Mouse (Mus musculus): ENCODE measurements around the gene Klf1. TPM values are rescaled to one million over a fixed set of nuclear protein-coding genes. Genes with fewer than 3 reads are reported as not detected.
A peak's percentile ranks its signal among the peaks of the same experiment; 100 is the strongest.
"Not testable (repeated sequence)": the region's sequence is repeated elsewhere in the genome, so short reads cannot be mapped to it uniquely, and the experiment has no call there.

The Klf1 gene
- polyA plus RNA-seq, 1 experiment from 2014 or later, result 1.8 TPM

GRCm38 (mm10) chr8:84902920-84903661, 1.4 kb downstream of the Klf1 start:
- ATAC-seq (replicated peaks; ENCODE audit: low FRiP score, low TSS enrichment, low read depth) (peak; percentile 89), DNase-seq (ENCODE audit: low spot score) (peak; percentile 94)
- Histone ChIP-seq H3K4me3 (ENCODE audit: low read depth, low read length) (peak overlapping the region; percentile 62), H3K4me2 (ENCODE audit: low read length) (peak overlapping the region; percentile 99), H3K9me3 (ENCODE audit: control insufficient read depth, low read length) (no peaks in the 10 kb centered on the region), H3K27ac (ENCODE audit: low read depth) (peak overlapping the region; percentile 73), H3K36me3 (ENCODE audit: control insufficient read depth, insufficient read depth, low read length) (no peaks in the 10 kb centered on the region), H3K27me3 (replicated peaks; ENCODE audit: control insufficient read depth, insufficient read depth, low read length) (no peaks in the 10 kb centered on the region), H3K4me1 (replicated peaks; ENCODE audit: control insufficient read depth, insufficient read depth, low read length) (0 out of 2 replicates have a peak, but pooled peaks cover 4% of the 10 kb centered on the region), H3K9ac (ENCODE audit: low read length) (peak overlapping the region; percentile 81)
- WGBS, result under 1% methylated on average over 68 of the region's 68 CpGs

- Histone ChIP-seq H3K27ac (ENCODE audit: low read depth) (no peak overlapping the region), H3K9ac (ENCODE audit: low read length) (no peak overlapping the region), H3K9me3 (ENCODE audit: control insufficient read depth, low read length) (no peaks in the 10 kb centered on the region), H3K4me2 (ENCODE audit: low read length) (no peak overlapping the region), H3K27me3 (replicated peaks; ENCODE audit: control insufficient read depth, insufficient read depth, low read length) (0 out of 2 replicates have a peak, but pooled peaks cover 2% of the 10 kb centered on the region), H3K4me1 (replicated peaks; ENCODE audit: control insufficient read depth, insufficient read depth, low read length) (peaks cover 9% of the 10 kb centered on the region; the same call in 1 of the 2 replicates), H3K36me3 (ENCODE audit: control insufficient read depth, insufficient read depth, low read length) (no peaks in the 10 kb centered on the region), H3K4me3 (ENCODE audit: low read depth, low read length) (no peak overlapping the region)
- ATAC-seq (replicated peaks; ENCODE audit: low FRiP score, low TSS enrichment, low read depth), result no peak
- no peak for DNase-seq (ENCODE audit: low spot score)
- WGBS, result 92% methylated on average over 7 of the region's 7 CpGs
These were observed 2.6 kb downstream of the Klf1 start for GRCm38 (mm10) chr8:84904351-84904750.

DNA sequence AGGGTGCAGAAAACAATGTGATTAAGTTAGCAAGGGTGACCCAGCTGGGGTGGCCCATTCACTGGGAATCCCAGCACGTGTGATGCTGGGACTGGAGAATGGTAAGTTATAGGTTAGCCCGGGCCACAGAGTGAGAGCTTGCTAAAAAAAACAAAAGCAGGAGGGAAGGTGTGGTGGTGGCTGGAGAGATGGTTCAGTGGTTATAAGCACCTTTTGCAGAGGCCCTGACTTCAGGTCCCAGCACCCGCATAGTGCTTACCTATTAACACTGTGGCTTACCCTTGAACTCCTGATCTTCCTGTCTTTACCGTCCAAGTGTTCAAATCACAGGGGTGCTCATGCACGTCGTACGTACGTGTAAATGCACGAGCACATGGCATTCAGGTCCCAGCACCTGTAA, 5.3 kb downstream of the Klf1 start:
- Histone ChIP-seq H3K9me3 (ENCODE audit: control insufficient read depth, low read length) (no peaks in the 10 kb centered on the region), H3K27me3 (replicated peaks; ENCODE audit: control insufficient read depth, insufficient read depth, low read length) (peaks cover 28% of the 10 kb centered on the region), H3K4me3 (ENCODE audit: low read depth, low read length) (no peak overlapping the region), H3K36me3 (ENCODE audit: control insufficient read depth, insufficient read depth, low read length) (no peaks in the 10 kb centered on the region), H3K27ac (ENCODE audit: low read depth) (no peak overlapping the region), H3K4me2 (ENCODE audit: low read length) (no peak overlapping the region), H3K9ac (ENCODE audit: low read length) (no peak overlapping the region), H3K4me1 (replicated peaks; ENCODE audit: control insufficient read depth, insufficient read depth, low read length) (peaks cover 9% of the 10 kb centered on the region; the same call in 1 of the 2 replicates)
- WGBS, result 92% methylated on average over 9 of the region's 9 CpGs
- ATAC-seq (replicated peaks; ENCODE audit: low FRiP score, low TSS enrichment, low read depth), result no peak
- no peak for DNase-seq (ENCODE audit: low spot score)

DNA sequence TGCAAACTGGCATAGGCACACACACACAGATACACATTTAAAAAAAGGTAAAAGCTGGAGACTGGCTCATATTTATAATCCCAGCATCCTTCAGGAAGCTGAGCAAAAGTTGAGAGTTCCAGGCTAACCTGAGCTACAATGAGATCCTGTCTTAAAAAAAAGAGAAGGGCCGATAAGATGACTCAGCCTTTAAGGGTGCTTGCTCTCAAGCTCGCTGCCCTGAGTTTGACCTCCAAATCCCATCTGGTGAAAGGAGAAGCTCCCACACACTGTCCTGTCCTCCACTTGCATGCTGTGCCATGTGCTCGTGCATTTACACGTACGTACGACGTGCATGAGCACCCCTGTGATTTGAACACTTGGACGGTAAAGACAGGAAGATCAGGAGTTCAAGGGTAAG, 5.8 kb downstream of the Klf1 start:
- no peak overlapping the region for H3K4me3 ChIP-seq (ENCODE audit: low read depth, low read length)
- no peak overlapping the region for H3K9ac ChIP-seq (ENCODE audit: low read length)
- H3K9me3 ChIP-seq (ENCODE audit: control insufficient read depth, low read length), result no peaks in the 10 kb centered on the region
- DNase-seq (ENCODE audit: low spot score) (no peak), ATAC-seq (replicated peaks; ENCODE audit: low FRiP score, low TSS enrichment, low read depth) (no peak)
- H3K36me3 ChIP-seq (ENCODE audit: control insufficient read depth, insufficient read depth, low read length), result no peaks in the 10 kb centered on the region
- peaks cover 7% of the 10 kb centered on the region; the same call in 1 of the 2 replicates for H3K4me1 ChIP-seq (replicated peaks; ENCODE audit: control insufficient read depth, insufficient read depth, low read length)
- WGBS, result 79% methylated on average over 8 of the region's 8 CpGs
- no peak overlapping the region for H3K27ac ChIP-seq (ENCODE audit: low read depth)
- no peak overlapping the region for H3K4me2 ChIP-seq (ENCODE audit: low read length)
- H3K27me3 ChIP-seq (replicated peaks; ENCODE audit: control insufficient read depth, insufficient read depth, low read length), result peaks cover 33% of the 10 kb centered on the region

GRCm38 (mm10) chr8:84907979-84908378, 6.3 kb downstream of the Klf1 start:
- Histone ChIP-seq H3K9ac (ENCODE audit: low read length) (0 out of 2 replicates have a peak overlapping the region, but pooled peaks have one; percentile 20), H3K27me3 (replicated peaks; ENCODE audit: control insufficient read depth, insufficient read depth, low read length) (peaks cover 37% of the 10 kb centered on the region), H3K4me2 (ENCODE audit: low read length) (peak overlapping the region; percentile 85), H3K4me3 (ENCODE audit: low read depth, low read length) (peak overlapping the region; percentile 56)
- not testable (repeated sequence) for DNase-seq (ENCODE audit: low spot score); H3K4me1 ChIP-seq (replicated peaks; ENCODE audit: control insufficient read depth, insufficient read depth, low read length); H3K27ac ChIP-seq (ENCODE audit: low read depth); H3K9me3 ChIP-seq (ENCODE audit: control insufficient read depth, low read length); H3K36me3 ChIP-seq (ENCODE audit: control insufficient read depth, insufficient read depth, low read length); ATAC-seq (replicated peaks; ENCODE audit: low FRiP score, low TSS enrichment, low read depth)
- WGBS, result 26% methylated on average over 6 of the region's 7 CpGs

- H3K27me3 ChIP-seq (replicated peaks; ENCODE audit: control insufficient read depth, insufficient read depth, low read length), result peaks cover 43% of the 10 kb centered on the region
- ATAC-seq (replicated peaks; ENCODE audit: low FRiP score, low TSS enrichment, low read depth) (peak; percentile 88), DNase-seq (ENCODE audit: low spot score) (peak; percentile 93)
- peak within 1 kb of the TSS; percentile 59 for H3K9ac ChIP-seq (ENCODE audit: low read length)
- 1% methylated on average over 45 of the region's 45 CpGs for WGBS
- H3K27ac ChIP-seq (ENCODE audit: low read depth), result no peak within 1 kb of the TSS
- no peaks in the 10 kb centered on the region for H3K36me3 ChIP-seq (ENCODE audit: control insufficient read depth, insufficient read depth, low read length)
- peak within 1 kb of the TSS; percentile 85 for H3K4me2 ChIP-seq (ENCODE audit: low read length)
- no peaks in the 10 kb centered on the region for H3K9me3 ChIP-seq (ENCODE audit: control insufficient read depth, low read length)
- H3K4me1 ChIP-seq (replicated peaks; ENCODE audit: control insufficient read depth, insufficient read depth, low read length), result peaks cover 8% of the 10 kb centered on the region; the same call in 1 of the 2 replicates
- H3K4me3 ChIP-seq (ENCODE audit: low read depth, low read length), result peak within 1 kb of the TSS; percentile 56
These were observed 6.9 kb downstream of the Klf1 start, which contains the start of gene Dnase2a for GRCm38 (mm10) chr8:84908421-84909161. TSS of gene Dnase2a (plus strand) at chr8:84908560.

DNA sequence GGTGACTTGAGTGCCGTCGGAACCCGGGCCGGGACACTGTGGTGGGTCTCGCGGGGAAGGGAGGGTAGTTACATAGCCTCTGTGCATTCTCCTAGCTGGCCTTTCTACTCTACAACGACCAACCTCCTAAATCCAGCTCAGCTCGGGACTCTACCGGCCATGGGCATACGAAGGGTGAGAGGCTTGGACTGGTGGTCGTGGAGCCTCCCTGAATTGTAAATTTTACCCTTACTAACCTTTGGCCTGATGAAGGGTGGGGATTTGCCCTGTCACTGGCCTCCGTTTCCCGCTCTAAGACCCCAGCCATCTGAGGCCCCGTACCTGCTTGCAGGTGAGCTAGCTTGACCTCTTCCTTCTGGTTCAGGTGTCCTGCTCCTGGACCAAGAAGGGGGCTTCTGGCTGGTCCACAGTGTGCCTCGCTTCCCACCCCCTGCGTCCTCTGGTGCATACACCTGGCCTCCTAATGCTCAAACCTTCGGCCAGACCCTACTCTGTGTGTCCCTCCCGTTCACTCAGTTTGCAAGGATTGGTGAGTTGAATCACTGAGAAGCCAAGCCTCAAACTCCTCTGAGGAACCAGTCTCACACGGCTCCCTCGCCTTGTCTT, 7.5 kb downstream of the Klf1 start:
- no peak for DNase-seq (ENCODE audit: low spot score)
- WGBS, result 54% methylated on average over 20 of the region's 20 CpGs
- Histone ChIP-seq H3K4me1 (replicated peaks; ENCODE audit: control insufficient read depth, insufficient read depth, low read length) (peaks cover 8% of the 10 kb centered on the region; the same call in 1 of the 2 replicates), H3K9ac (ENCODE audit: low read length) (peak overlapping the region; percentile 59), H3K27ac (ENCODE audit: low read depth) (no peak overlapping the region), H3K9me3 (ENCODE audit: control insufficient read depth, low read length) (no peaks in the 10 kb centered on the region), H3K36me3 (ENCODE audit: control insufficient read depth, insufficient read depth, low read length) (no peaks in the 10 kb centered on the region), H3K27me3 (replicated peaks; ENCODE audit: control insufficient read depth, insufficient read depth, low read length) (peaks cover 48% of the 10 kb centered on the region), H3K4me3 (ENCODE audit: low read depth, low read length) (peak overlapping the region; percentile 56), H3K4me2 (ENCODE audit: low read length) (peak overlapping the region; percentile 85)
- ATAC-seq (replicated peaks; ENCODE audit: low FRiP score, low TSS enrichment, low read depth), result no peak

- H3K4me2 ChIP-seq (ENCODE audit: low read length), result no peak overlapping the region
- no peak for DNase-seq (ENCODE audit: low spot score)
- WGBS, result 73% methylated on average over 5 of the region's 5 CpGs
These were observed 8.2 kb downstream of the Klf1 start for GRCm38 (mm10) chr8:84909949-84910348.

More at GRCm38 (mm10) chr8:84909949-84910348, 8.2 kb downstream of the Klf1 start:
- Histone ChIP-seq H3K36me3 (ENCODE audit: control insufficient read depth, insufficient read depth, low read length) (no peaks in the 10 kb centered on the region), H3K27me3 (replicated peaks; ENCODE audit: control insufficient read depth, insufficient read depth, low read length) (peaks cover 49% of the 10 kb centered on the region), H3K27ac (ENCODE audit: low read depth) (no peak overlapping the region), H3K4me3 (ENCODE audit: low read depth, low read length) (no peak overlapping the region), H3K9me3 (ENCODE audit: control insufficient read depth, low read length) (no peaks in the 10 kb centered on the region), H3K4me1 (replicated peaks; ENCODE audit: control insufficient read depth, insufficient read depth, low read length) (peaks cover 8% of the 10 kb centered on the region; the same call in 1 of the 2 replicates), H3K9ac (ENCODE audit: low read length) (no peak overlapping the region)
- no peak for ATAC-seq (replicated peaks; ENCODE audit: low FRiP score, low TSS enrichment, low read depth)

Data from intestine, embryonic 14.5 days (tissue).